Mouse (Mus musculus) heart, postnatal 14 days (tissue): Measurements from ENCODE around the gene Rpa1. TPM values are rescaled to one million over a fixed set of nuclear protein-coding genes. Genes with fewer than 3 reads are reported as not detected.
"Not testable (repeated sequence)": the region's sequence is repeated elsewhere in the genome, so short reads cannot be mapped to it uniquely, and the experiment has no call there.

Source experiments
- DNase-seq, 2 experiments: peaks; one replicate each; pipeline ENCODE4 v3.0.0; 2021 to 2022
- intact Hi-C: fragments of 180-260 bp; cut with DNase I; formaldehyde crosslinking; loops from one replicate; pipeline ENCODE4 v1.15.1; 2025
- total RNA-seq, 2 experiments: library from RNA; stranded (reverse); gene quantifications; 2 replicates each; pipeline ENCODE4 v1.2.3; 2021

Rpa1 gene
- total RNA-seq, 2 experiments from 2014 or later: 66.9 to 70.5 TPM

DNA sequence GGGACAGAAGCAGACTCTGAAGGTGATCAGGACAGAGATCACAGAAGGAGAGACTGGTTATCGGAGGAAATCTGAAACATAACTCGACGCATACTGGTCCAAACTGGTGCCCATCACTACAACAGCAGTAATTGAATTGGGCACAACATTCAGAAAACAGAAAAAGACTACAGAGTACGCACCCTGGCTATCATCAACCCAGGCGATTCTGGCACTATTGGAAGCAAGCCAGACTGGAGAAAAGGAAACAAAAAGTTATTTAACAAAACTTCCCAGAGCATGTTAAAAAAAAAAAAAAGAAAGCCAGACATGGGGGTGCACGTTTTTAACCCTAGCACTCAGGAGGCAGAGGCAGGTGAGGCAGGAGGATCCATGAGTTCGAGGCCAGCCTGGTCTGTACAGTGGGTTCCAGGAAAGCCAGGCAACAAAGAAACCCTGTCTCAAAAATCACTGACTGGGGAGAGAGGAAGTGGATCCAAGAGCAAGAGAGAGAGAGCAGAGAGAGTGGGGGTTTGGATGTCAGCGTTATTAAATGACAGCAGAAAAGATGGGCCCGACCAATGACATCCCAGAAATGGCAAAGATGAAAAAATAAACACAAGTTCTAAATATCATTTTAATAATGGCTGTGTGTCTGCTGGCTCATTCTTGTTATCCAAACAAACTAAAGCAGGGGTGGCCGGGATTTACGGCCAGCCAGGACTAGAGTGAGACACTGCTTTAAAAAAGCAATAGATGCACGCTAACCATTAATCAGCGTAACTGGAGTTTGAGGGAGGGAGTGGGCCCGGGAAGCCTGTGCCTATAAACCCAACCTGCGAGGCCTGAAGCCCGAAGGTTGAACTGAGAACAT lies 22.8 kb downstream of the Rpa1 start:
- intact Hi-C loops: no loop called here
- DNase-seq: no peak

GRCm38 (mm10) chr11:75324433-75324832 lies 23.7 kb downstream of the Rpa1 start:
- no peak for DNase-seq
- intact Hi-C loops: no loop called here

GRCm38 (mm10) chr11:75323326-75323737 lies 24.8 kb downstream of the Rpa1 start:
- no peak for DNase-seq
- intact Hi-C loops: no loop called here

DNA sequence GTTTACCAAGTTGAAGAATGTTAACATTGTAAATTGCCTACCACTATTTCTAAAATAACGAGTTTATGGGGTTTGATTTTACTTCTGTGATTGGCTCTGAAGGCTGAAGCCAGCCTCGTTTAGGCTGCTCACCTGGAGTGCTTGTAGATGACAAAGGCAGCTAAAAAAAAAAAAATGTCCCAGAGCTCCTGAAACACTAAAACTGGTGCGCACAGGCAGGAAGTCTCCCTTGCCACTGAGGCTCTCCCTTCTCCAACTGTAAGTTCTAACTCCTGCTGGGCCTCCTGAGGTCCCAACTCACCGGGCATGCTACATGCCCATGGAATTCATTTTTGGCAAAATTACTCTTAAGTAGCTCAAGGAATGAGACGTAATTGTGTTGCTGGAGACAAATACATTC lies 28.9 kb downstream of the Rpa1 start:
- DNase-seq: no peak
- intact Hi-C loops: no loop called here

DNA sequence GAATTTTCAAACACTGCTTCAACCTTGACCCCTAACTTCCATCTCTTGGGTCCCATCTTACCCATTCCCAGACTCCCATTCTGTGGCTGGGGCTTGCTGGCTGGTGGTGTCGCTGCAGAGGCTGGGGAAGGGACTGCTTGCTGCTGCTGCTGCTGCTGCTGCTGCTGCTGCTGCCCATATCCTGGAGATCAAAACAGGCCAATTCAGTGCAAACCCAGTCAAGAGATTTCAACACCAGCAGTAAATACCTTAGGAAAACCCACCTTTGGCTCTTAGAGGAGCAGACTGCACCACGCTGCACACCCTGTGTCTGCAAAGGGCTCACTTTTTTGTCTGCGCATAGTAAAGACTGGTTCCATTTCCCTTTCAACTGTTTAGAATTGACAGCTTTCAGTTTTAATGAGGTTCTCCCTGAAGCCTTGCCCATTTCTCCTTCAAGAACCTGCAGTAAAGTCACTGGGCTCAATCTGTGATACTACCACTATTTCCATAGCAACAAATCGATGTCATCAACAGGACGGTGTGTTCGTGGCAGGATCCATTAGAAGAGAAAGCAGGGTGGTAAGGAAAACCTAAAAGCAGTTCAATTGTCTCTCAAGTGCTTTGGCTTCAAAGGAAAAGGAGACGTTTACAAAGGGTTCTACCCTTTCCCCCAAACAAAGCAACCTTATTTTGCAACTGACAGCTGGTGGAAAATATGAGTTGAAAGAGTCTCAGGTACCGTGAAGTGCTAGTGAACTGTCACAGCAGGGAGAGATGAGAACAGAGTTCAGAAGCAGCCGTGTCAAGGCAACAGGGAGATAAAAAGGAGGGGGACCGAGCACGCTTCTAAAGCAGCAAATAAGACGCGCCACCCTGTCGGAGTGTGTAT lies 29.5 kb downstream of the Rpa1 start:
- DNase-seq: no peak
- intact Hi-C loops: no loop called here

DNA sequence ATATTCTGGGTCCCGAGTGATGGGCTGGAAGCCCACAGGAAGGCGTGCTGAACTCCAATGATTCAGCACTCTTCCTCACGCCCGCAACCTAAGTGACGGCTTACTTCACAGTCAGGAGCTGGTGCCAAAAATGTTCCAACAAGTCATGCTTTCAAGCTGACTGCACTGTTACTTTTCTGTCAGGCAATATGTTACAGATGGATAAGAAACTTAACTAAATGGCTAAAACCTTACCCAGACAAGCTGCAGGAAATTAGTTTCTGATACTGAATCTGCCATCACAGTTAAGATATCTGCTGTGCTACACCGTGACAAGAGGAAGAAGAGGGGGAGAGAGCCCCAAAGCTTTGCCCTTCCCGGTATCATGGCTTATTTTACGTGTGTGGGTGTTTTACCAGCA lies 34.3 kb downstream of the Rpa1 start:
- DNase-seq: no peak
- intact Hi-C loops: no loop called here

GRCm38 (mm10) chr11:75311751-75312150 lies 36.4 kb downstream of the Rpa1 start:
- no peak for DNase-seq
- intact Hi-C loops: no loop called here

GRCm38 (mm10) chr11:75310813-75311212 lies 37.3 kb downstream of the Rpa1 start:
- DNase-seq: no peak
- intact Hi-C loops: no loop called here

DNA sequence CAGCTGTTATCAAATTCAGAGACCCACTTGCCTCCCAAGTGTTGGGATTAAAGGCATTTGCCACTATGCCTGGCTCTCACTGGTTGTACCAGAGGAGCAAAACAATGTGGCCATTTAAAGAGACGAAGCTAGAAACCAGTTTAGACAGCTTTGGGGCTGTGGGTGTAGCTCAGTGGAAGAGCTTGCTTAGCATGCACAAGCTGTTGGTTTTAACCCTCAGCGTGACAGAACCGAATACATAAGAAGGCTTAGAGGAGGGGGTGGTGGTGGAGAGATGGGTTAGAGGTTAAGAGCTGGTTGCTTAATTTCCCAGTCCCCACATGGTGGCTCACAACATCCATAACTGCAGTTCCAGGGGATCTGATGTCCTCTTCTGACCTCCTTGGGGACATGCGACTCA lies 39.5 kb downstream of the Rpa1 start:
- intact Hi-C loops: no loop called here

DNA sequence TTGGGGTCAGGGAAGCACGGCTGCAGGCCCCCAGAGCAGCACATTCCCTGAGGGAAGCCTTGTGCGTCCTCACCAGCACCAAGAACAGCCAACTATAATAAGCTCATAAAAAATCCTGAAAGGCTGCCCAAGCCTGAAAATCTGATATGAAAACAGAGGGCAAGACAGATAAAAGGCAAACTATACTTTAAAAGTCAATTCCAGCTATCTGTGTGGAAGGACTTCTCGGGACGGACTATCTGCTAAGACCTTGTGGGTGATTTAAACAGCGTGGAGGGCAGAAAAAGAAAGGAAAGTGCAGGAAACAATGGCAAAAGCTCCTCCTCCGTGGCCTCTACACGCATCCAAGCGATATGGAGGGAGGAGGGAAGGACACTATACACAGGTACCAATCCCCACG lies 43.3 kb downstream of the Rpa1 start:
- no peak for DNase-seq
- intact Hi-C loops: no loop called here

More for the DNA sequence above, 39.5 kb downstream of the Rpa1 start:
- DNase-seq: no peak

DNA sequence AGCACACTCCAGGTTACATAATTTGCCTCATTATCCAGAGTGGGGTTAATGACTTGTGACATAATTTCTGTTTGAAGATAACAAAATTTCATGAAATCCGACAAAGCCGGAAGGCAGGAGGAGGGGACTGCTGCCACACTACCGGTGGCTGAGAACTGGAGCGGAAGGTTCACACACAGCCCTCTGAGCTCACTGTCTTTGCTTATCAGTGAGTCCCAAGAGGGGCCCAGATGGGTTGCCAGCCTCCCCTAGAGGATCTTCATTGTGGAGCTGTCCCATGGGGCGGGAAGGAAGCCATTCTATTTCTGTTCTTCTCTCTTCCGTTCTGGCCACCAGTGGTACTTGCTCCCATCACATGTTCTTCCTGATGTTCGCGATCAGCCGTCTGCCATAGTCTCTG lies 47.2 kb downstream of the Rpa1 start:
- intact Hi-C loops: no loop called here

GRCm38 (mm10) chr11:75299786-75300185 lies 48.3 kb downstream of the Rpa1 start:
- intact Hi-C loops: no loop called here

More for the DNA sequence above, 47.2 kb downstream of the Rpa1 start:
- DNase-seq: no peak

GRCm38 (mm10) chr11:75298491-75298890 lies 49.6 kb downstream of the Rpa1 start:
- intact Hi-C loops: no loop called here
- no peak for DNase-seq

More at GRCm38 (mm10) chr11:75299786-75300185, 48.3 kb downstream of the Rpa1 start:
- no peak for DNase-seq

GRCm38 (mm10) chr11:75297631-75298030 lies 50.5 kb downstream of the Rpa1 start:
- no peak for DNase-seq
- intact Hi-C loops: no loop called here

DNA sequence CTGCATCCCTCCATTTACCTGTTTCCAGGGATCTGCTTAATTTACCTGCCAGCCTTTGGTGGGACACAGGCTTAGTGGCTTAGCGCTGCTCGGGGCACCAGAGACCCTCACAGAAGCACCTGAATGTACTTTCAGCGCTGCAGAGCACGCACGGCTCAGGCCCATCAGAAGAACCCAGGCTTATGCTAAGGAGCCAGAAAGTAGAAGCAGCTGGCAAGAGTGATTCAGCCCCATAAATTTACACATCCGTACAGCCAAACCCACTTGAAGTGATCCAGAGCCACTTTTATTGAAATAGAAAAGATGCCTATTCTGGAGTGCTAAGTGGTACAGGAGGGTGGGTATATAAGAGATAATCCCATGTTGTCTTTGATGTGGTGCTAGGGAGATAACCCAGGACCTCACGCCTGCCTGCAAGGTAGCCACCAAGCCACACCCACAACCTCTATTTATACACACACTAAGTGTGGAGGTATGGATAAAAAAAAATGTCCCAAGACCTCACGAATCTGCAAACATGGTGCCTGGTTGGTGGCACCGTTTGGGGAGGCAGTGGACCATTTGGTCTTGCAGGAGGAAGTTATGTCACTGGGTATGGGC lies 51.6 kb downstream of the Rpa1 start:
- no peak for DNase-seq
- intact Hi-C loops: no loop called here

DNA sequence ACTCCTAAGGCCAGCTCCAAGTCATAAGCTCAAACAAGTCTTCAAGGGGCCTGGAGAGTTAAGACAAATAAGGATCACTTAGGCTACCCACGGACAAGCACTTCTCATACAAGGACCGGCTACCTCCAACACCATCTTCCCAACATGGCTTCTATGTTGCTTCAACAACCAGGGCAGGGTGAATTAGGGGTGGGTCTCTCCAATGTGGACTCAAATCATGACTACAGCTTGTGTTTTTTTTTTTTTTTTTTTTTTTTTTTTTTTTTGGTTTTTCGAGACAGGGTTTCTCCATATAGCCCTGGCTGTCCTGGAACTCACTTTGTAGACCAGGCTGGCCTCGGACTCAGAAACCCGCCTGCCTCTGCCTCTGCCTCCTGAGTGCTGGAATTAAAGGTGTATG lies 52.6 kb downstream of the Rpa1 start:
- intact Hi-C loops, DNase-seq: not testable (repeated sequence)

DNA sequence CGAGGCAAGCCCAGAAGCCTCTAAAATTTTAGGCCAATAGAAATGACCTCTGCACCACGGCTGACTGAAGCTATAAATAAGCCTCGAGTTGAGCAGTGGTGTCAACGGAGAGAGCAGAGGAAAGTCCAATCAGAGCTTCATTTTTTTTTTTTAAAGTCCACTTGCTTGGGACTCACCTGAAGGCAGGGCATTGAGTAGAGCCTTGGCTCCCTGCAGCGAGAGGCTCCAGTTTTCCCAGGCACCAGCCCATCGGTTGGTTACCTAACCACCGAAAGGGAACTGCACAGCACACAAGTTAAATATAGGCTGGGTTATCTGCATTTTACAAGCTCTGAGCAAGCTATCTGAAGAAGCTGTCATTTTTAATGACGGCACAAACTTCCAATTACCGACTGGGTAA lies 53.3 kb downstream of the Rpa1 start:
- DNase-seq: peak in 1 of 2 experiments; percentile 30
- intact Hi-C loops: loop anchor here (5.0 kb wide), 1 partner anchor 348 kb away; no protein-coding TSS in a partner anchor

DNA sequence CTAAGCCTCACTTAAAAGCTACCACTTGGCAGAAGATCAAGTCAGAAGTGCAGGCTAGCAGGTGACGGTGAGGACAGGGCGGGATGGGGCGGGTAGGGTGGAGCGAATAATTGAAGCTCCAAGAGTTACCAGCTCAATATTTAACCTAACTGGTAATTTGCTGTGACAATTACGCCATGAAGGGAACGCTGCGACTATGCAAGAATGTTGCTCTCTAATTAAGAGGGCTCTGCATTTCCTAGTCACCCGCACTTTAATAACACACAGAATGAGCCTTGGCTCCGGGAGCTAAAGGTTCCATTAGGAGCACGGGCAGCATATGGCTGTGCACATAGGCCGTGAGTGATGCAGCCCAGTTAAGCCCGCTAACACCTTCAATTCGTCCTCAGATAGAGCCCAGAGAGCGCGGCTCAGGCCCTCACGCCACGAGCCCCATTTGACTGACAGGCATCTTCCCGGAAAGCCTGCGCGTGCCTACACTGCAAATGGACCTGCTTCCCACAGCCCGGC lies 54.2 kb downstream of the Rpa1 start:
- intact Hi-C loops: loop anchor here (5.0 kb wide), 1 partner anchor 347 kb away; no protein-coding TSS in a partner anchor
- no peak for DNase-seq

GRCm38 (mm10) chr11:75292281-75292680 lies 55.8 kb downstream of the Rpa1 start:
- DNase-seq: no peak
- intact Hi-C loops: loop anchor here (5.0 kb wide), 1 partner anchor 345 kb away; no protein-coding TSS in a partner anchor

- peak; percentile 24 to 53 for DNase-seq
- intact Hi-C loops: loop anchor here (1.0 to 5.0 kb wide), 3 partner anchors 98 to 344 kb away; partner anchors contain the start of gene Rtn4rl1
These were observed 56.5 kb downstream of the Rpa1 start for GRCm38 (mm10) chr11:75291389-75292215.
